Mouse (Mus musculus): ENCODE measurements at regions not wholly inside any gene's neighbourhood (a gene's known extent, or its start where the extent isn't known, plus 50 kb on each side); places are given as distances from the start of the nearest gene placed in this dataset.

DNA sequence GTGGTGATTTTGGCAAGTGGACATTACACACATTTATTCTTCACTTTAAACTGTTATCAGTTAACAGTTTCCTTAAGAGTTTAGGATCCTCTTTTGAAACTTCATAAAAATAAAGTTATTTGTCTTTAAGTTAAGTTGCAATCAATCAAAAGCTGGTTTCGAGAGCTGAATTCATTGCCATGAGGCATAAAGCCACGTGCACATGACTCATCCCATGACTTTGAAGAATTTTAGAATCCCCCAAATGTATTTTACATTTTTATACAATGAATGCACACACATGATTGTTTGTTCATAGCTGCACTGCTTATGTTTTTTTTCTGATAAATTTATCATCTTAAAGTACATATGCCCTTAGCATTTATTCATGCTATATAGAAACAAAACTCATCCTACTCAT is 1039.1 kb downstream of the Slc22a22 start:
- no peak for DNase-seq (ENCODE audit: extremely low spot score in 1 of 2, low spot score in 1 of 2)

DNA sequence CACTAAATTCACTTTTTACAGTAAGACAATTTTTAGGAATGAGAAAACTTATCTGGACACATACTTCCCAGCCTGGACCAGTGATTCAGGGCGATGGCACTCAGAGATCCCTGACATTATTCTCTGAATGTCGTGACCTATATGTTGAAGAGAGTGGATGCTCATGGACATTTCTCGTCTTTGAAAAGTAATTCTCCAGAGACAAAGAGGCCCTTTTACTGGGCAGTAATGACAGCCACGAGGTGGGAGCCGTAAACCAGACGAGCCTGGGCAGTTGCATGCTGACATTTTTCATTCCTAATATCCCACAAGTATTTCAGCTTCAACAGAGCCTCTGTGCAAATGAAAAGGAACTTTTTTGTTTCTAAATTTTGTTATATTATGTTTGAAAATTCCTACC is 1041.3 kb downstream of the Slc22a22 start:
- no peak for DNase-seq (ENCODE audit: extremely low spot score in 1 of 2, low spot score in 1 of 2)

- no peak for DNase-seq (ENCODE audit: extremely low spot score in 1 of 2, low spot score in 1 of 2)
Observed at GRCm38 (mm10) chr15:56425986-56426385, 1051.4 kb downstream of the Slc22a22 start.

- no peak for DNase-seq (ENCODE audit: extremely low spot score in 1 of 2, low spot score in 1 of 2)
Observed at GRCm38 (mm10) chr15:56420681-56421080, 1056.7 kb downstream of the Slc22a22 start.

DNA sequence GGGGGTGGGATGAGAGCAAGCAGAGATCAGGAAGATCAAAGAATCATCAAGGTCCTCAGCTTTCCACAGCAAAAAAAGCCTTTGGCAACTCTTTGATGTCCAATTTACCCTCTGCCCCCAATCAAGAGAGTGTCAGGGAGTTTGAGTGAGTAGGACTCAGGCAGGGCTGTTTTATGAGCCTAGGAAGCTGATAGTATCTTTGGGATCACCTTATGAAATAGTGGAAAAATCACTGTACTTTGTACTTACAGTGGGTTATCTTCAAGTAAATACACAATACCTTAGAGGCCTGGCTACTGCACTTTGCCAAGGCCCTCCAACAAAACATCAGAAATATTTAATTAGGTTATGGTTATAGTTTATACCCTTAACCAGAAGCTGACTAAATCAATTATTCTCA is 1085.4 kb downstream of the Slc22a22 start:
- no peak for DNase-seq (ENCODE audit: extremely low spot score in 1 of 2, low spot score in 1 of 2)

GRCm38 (mm10) chr15:56378511-56378910 is 1098.9 kb downstream of the Slc22a22 start:
- no peak for DNase-seq (ENCODE audit: extremely low spot score in 1 of 2, low spot score in 1 of 2)

DNA sequence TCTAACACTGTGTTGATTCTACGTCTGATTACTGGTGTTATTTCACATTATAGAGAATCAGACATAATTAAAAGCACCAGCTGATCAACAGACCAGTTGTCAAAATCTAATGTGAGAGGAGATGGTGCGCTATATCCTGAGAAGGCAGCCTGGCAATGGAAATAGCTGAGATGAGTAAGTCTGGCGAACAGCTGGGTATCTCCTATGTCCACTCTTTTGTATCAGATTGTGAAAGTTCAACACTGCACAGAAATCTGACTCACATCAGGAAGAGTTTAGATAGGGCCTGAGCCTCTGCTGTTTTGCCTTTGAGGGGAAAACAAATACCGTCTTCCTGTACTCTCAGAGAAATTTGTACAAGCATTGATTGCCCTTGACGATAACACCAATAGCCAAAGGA is 1126.5 kb downstream of the Slc22a22 start:
- DNase-seq (ENCODE audit: extremely low spot score in 1 of 2, low spot score in 1 of 2): no peak

DNA sequence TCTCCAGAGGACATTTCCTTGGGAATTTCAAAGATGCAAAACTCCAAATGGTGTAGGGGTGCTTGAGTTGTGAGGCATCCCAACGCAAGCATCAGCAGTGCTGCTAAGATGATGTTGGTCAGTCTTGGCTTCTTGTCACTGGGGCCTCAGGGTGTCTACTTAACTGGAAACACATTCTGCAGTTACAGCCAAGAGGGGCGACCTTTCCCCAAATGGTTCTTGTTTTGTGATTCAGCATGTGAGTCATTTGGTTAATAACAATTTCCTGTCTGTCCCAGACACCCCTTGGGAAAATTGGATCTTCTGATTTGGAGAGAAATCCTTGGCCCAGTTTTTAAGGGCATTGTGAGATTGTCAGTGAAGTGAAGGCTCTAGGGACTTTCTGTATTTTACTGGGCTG is 1131.3 kb downstream of the Slc22a22 start:
- no peak for DNase-seq (ENCODE audit: extremely low spot score in 1 of 2, low spot score in 1 of 2)

DNA sequence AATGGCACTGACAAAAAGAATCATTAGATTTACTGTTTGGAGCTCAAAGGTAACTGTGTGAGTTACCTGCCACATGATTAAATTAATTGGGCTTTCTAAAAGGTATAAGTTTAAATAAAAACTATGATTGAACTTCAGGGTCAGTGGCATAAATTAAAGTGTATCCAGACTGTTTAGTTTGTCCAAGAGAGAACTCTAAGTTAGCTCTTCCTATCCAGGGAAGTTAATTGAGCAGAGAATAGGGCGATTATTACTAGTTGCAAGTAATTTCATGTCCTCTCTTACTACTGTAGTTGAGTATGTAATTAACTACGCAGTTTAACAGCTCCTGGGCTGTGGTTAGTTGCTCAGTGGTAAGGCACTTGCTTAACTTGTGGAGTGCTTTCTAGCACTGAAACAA is 1132.5 kb downstream of the Slc22a22 start:
- no peak for DNase-seq (ENCODE audit: extremely low spot score in 1 of 2, low spot score in 1 of 2)

DNA sequence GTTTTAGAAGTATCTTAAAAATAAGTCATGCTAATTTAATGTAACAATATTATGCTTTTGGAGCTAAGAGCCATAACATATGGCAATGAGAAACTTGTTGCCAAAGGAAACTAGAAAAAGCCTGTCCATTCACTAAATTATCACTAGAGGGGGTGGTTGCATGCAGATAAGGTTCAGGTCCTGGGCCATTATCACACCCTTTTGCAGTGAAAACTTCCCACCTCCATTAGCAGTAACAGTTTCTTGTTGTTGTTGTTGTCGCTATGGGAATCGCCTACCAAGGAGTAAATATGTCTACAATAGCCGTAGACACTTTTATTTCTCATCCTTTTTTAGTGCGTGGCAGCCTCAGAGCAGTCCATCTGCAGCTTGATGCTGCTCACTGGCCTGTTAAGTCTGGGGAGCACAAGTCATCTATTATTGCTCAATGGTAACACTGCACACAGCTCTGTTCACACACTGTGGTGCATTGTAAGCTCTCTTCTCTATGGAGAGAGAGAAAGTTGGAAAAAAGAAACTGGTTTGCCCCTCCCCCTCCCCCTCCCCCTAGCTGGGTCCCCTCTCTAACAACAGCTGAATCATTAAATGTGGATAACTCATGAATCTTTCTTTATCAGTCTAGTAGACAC is 1133.0 kb downstream of the Slc22a22 start:
- DNase-seq (ENCODE audit: extremely low spot score in 1 of 2, low spot score in 1 of 2): no peak

- DNase-seq (ENCODE audit: extremely low spot score in 1 of 2, low spot score in 1 of 2): no peak
Observed at GRCm38 (mm10) chr15:56337879-56338278, 1139.5 kb downstream of the Slc22a22 start.

- DNase-seq (ENCODE audit: extremely low spot score in 1 of 2, low spot score in 1 of 2): peak; percentile 61 to 89
Observed at GRCm38 (mm10) chr15:56336449-56336848, 1141.0 kb downstream of the Slc22a22 start.

- no peak for DNase-seq (ENCODE audit: extremely low spot score in 1 of 2, low spot score in 1 of 2)
Observed at GRCm38 (mm10) chr15:56335011-56335410, 1142.4 kb downstream of the Slc22a22 start.

- DNase-seq (ENCODE audit: extremely low spot score in 1 of 2, low spot score in 1 of 2): no peak
Observed at GRCm38 (mm10) chr15:56320501-56320900, 1156.9 kb downstream of the Slc22a22 start.

- DNase-seq (ENCODE audit: extremely low spot score in 1 of 2, low spot score in 1 of 2): no peak
Observed at GRCm38 (mm10) chr15:56294910-56295438, 1182.5 kb downstream of the Slc22a22 start.

GRCm38 (mm10) chr15:56278622-56279301 is 1198.7 kb downstream of the Slc22a22 start:
- peak in 1 of 2 experiments; percentile 3 for DNase-seq (ENCODE audit: extremely low spot score in 1 of 2, low spot score in 1 of 2)

GRCm38 (mm10) chr15:56278006-56278405 is 1199.4 kb downstream of the Slc22a22 start:
- no peak for DNase-seq (ENCODE audit: extremely low spot score in 1 of 2, low spot score in 1 of 2)

DNA sequence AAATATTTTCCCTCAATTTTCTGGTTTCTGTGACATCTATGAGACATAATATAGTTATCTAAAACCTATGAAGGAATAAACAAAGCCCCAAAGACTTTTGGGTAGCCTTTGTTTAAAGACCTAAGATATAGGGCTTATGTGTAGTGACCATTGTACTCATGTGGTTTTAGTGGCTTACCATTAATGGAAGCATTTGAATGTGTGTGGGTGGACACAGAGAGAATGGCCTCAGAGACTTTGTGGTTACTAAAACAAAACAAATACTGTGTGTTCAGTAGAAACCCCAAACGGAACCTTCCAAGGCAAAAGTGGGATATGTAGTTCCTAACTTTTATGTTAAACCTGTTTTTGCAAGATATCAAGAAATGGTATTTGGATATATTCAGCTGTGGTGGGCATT is 1228.7 kb downstream of the Slc22a22 start:
- no peak for DNase-seq (ENCODE audit: extremely low spot score in 1 of 2, low spot score in 1 of 2)

GRCm38 (mm10) chr15:56244004-56244735 is 1233.3 kb downstream of the Slc22a22 start:
- DNase-seq (ENCODE audit: extremely low spot score in 1 of 2, low spot score in 1 of 2): no peak

DNA sequence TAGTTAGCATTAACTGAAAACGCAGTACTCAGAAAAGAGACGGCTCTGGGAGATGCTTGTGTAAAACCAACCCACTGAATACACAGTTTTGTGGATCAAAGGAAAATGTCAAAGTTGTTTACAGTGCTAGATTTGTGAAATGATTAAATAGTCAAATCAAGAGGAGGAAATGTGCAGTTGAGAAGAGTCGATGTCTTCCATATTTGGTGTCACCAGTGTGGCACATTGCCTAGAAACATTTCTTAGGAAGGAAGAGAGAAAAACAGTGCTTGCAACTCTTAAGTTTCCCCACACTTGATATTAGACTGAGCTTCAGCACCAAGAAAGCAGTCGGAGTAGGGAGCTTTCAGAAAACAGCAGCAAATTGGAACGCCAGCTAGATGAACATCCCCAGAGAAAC is 1274.9 kb downstream of the Slc22a22 start:
- DNase-seq (ENCODE audit: extremely low spot score in 1 of 2, low spot score in 1 of 2): no peak

DNA sequence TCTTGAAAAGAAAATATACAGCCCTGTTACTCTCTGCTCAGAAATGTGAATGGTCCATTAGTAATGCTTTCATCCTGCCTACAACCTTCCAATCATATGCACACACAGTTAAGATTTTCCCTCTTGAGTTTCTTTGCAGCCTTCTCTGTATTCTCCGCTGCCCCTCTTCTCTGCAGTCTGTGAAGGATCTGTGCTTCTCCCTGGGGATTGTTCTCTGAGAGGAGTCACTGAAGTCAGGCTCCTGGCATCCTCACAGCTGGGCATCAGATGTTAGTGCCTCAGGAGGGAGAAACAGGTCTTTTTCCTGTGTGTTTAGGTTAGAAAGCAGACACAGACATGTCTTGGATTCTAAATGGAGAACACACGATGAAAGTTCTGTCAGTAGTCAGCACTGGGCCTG is 1278.1 kb downstream of the Slc22a22 start:
- no peak for DNase-seq (ENCODE audit: extremely low spot score in 1 of 2, low spot score in 1 of 2)
